Mouse (Mus musculus) cerebellum, adult 2 months (tissue): Measurements from ENCODE around the gene Fam136a. TPM values are rescaled to one million over a fixed set of nuclear protein-coding genes. Genes with fewer than 3 reads are reported as not detected.
"Not testable (repeated sequence)": the region's sequence is repeated elsewhere in the genome, so short reads cannot be mapped to it uniquely, and the experiment has no call there.

Source experiments
- DNase-seq, 2 experiments: peaks; one replicate each; pipeline ENCODE4 v3.0.0; 2021
- H3K27ac ChIP-seq: fragments of 200-500 bp; 2 replicates; pipeline ENCODE4 v1.5.1; 2012; ENCODE audit warnings: low read length, control low read depth, inconsistent platforms; ENCODE audit not compliant: insufficient read depth
- H3K27me3 ChIP-seq: fragments of 200-500 bp; 2 replicates; pipeline ENCODE4 v1.6.1; 2012; ENCODE audit warnings: inconsistent platforms, mild to moderate bottlenecking, low read length, moderate library complexity; ENCODE audit not compliant: control insufficient read depth, insufficient read depth
- H3K4me1 ChIP-seq: fragments of 200-500 bp; 2 replicates; pipeline ENCODE4 v1.6.1; 2011; ENCODE audit warnings: low read length; ENCODE audit not compliant: control insufficient read depth, insufficient read depth
- H3K4me3 ChIP-seq: fragments of 200-500 bp; replicated peaks from 2 replicates; pipeline ENCODE3; 2011; ENCODE audit warnings: mild to moderate bottlenecking, low read depth, low read length, control low read depth; ENCODE audit not compliant: insufficient read depth
- CTCF ChIP-seq: fragments of 200-500 bp; IDR thresholded peaks from 2 replicates; pipeline ENCODE4 v1.5.1; 2011; ENCODE audit warnings: low read depth, mild to moderate bottlenecking, control low read depth, low read length, moderate library complexity, borderline replicate concordance; ENCODE audit not compliant: insufficient read depth
- POLR2A ChIP-seq: fragments of 200-500 bp; IDR thresholded peaks from 2 replicates; pipeline ENCODE4 v1.6.1; 2011; ENCODE audit warnings: low read length, control low read depth, borderline replicate concordance; ENCODE audit not compliant: insufficient read depth
- WGBS: fragments of 180-500 bp; shearing (Covaris S2); methylation state at CpG from one replicate; pipeline ENCODE4 v1.1.7; 2018; 5-methylcytosine and 5-hydroxymethylcytosine counted together
- polyA plus RNA-seq: library from polyadenylated mRNA; depleted of rRNA; stranded (reverse); fragments of >200 nt; gene quantifications from 2 replicates; pipeline ENCODE4 v1.2.3, GENCODE M21; 2012

The Fam136a gene
- polyA plus RNA-seq, 1 experiment: 22.4 TPM

GRCm38 (mm10) chr6:86378341-86378740 lies 12.9 kb downstream of the Fam136a start:
- no peaks in the 10 kb centered on the region for H3K27me3 ChIP-seq
- TF ChIP-seq POLR2A (no peak), CTCF (no peak)

GRCm38 (mm10) chr6:86380112-86380511 lies 14.7 kb downstream of the Fam136a start:
- H3K27me3 ChIP-seq, H3K4me1 ChIP-seq, H3K27ac ChIP-seq, DNase-seq, H3K4me3 ChIP-seq: not testable (repeated sequence)
- WGBS: 75% methylated on average over 8 of the region's 8 CpGs

More at GRCm38 (mm10) chr6:86378341-86378740, 12.9 kb downstream of the Fam136a start:
- 82% methylated on average over 3 of the region's 3 CpGs for WGBS
- no peak for DNase-seq
- H3K4me1 ChIP-seq: no peaks in the 10 kb centered on the region
- no peak overlapping the region for H3K4me3 ChIP-seq
- H3K27ac ChIP-seq: no peak overlapping the region

- no peaks in the 10 kb centered on the region for H3K27me3 ChIP-seq
- TF ChIP-seq CTCF: no peak
- no peak for TF ChIP-seq POLR2A
- H3K4me1 ChIP-seq: no peaks in the 10 kb centered on the region
- no peak overlapping the region for H3K27ac ChIP-seq
- no peak overlapping the region for H3K4me3 ChIP-seq
- no peak for DNase-seq
These were observed 17.1 kb downstream of the Fam136a start for GRCm38 (mm10) chr6:86382551-86382950.

- WGBS: 43% methylated on average over 16 of the region's 16 CpGs
- DNase-seq: no peak
- no peak for TF ChIP-seq POLR2A
- TF ChIP-seq CTCF: no peak
- no peak overlapping the region for H3K27ac ChIP-seq
- H3K4me1 ChIP-seq: no peaks in the 10 kb centered on the region
- H3K4me3 ChIP-seq: no peak overlapping the region
- no peaks in the 10 kb centered on the region for H3K27me3 ChIP-seq
These were observed 17.9 kb downstream of the Fam136a start for GRCm38 (mm10) chr6:86383370-86383769.

- no peak for DNase-seq
- no peak overlapping the region for H3K27ac ChIP-seq
- H3K4me1 ChIP-seq: no peaks in the 10 kb centered on the region
- TF ChIP-seq POLR2A: no peak
- no peak for TF ChIP-seq CTCF
- H3K27me3 ChIP-seq: no peaks in the 10 kb centered on the region
- no peak overlapping the region for H3K4me3 ChIP-seq
- WGBS: 81% methylated on average over 4 of the region's 4 CpGs
These were observed 19.2 kb downstream of the Fam136a start for GRCm38 (mm10) chr6:86384692-86385091.

GRCm38 (mm10) chr6:86385362-86386104 lies 20.1 kb downstream of the Fam136a start:
- TF ChIP-seq CTCF (no peak), POLR2A (no peak)
- DNase-seq: no peak
- Histone ChIP-seq H3K4me1 (no peaks in the 10 kb centered on the region), H3K27ac (no peak overlapping the region), H3K4me3 (no peak overlapping the region), H3K27me3 (no peaks in the 10 kb centered on the region)
- 83% methylated on average over 5 of the region's 5 CpGs for WGBS

- H3K27me3 ChIP-seq: no peaks in the 10 kb centered on the region
- no peak overlapping the region for H3K27ac ChIP-seq
- TF ChIP-seq POLR2A (no peak), CTCF (no peak)
- WGBS: 67% methylated on average over 12 of the region's 12 CpGs
- H3K4me3 ChIP-seq: no peak overlapping the region
- DNase-seq: no peak
- no peaks in the 10 kb centered on the region for H3K4me1 ChIP-seq
These were observed 21.9 kb downstream of the Fam136a start for GRCm38 (mm10) chr6:86387313-86387712.

- 90% methylated on average over 18 of the region's 18 CpGs for WGBS
- Histone ChIP-seq H3K27ac (no peak overlapping the region), H3K4me1 (no peaks in the 10 kb centered on the region), H3K4me3 (no peak overlapping the region), H3K27me3 (no peaks in the 10 kb centered on the region)
- TF ChIP-seq POLR2A (no peak), CTCF (no peak)
- DNase-seq: no peak
These were observed 23.0 kb downstream of the Fam136a start for GRCm38 (mm10) chr6:86388461-86388860.
